In the genomic region with DNA sequence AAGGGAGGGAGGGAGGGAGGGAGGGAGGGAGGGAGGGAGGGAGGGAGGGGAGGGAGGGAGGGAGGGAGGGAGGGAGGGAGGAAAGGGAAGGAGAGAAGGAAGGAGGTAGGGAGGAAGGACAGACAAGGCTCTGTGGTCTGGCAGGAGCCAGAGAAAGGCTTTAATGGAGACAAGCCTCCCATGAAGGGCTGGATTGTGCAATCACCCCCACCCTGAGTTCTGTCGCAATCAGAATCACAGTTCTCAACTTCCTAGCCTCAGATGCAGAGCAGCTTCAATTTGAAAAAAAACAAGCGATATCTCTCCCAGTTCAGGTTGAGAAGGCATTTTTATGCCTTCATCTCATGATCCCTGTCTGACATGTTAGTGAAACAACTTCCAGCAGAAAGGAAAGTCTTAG, we compare ENCODE assay signal across 9 mouse cellular contexts. TPM values are rescaled to one million over a fixed set of nuclear protein-coding genes. Genes with fewer than 3 reads are reported as not detected.
DNase-seq lines count a peak whose midpoint lies in the region; ATAC-seq and TF ChIP-seq lines count a peak whose summit lies in the region.
"Had no signal": no experiment of that assay in that cellular context is flagged by ENCODE, and none has a peak within 500 bp of the region (broad histone marks: within the 10 kb centered on the region; RNA-seq: fewer than 3 reads in every experiment).

No protein-coding gene starts in this region.

- no peak for TF ChIP-seq EP300 in liver, postnatal 0 days (IDR thresholded peaks at IDR 0.05; ENCODE audit: low read depth)

- H3K27me3 ChIP-seq in liver, embryonic 12.5 days (replicated peaks), result no peaks in the 10 kb centered on the region
- no peaks in the 10 kb centered on the region for H3K27me3 ChIP-seq in liver, postnatal 0 days (ENCODE audit: insufficient read depth, low read length)

- TF ChIP-seq POLR2A in bone marrow macrophage, adult 2 months (IDR thresholded peaks at IDR 0.05; ENCODE audit: borderline replicate concordance, low read depth, low read length), result no peak

- 43% methylated on average over 2 of the region's 2 CpGs for WGBS in liver, embryonic 12.5 days (ENCODE audit: insufficient replicate concordance)
- 35% methylated on average over 2 of the region's 2 CpGs for WGBS in liver, postnatal 0 days (ENCODE audit: insufficient replicate concordance)

- TF ChIP-seq CTCF in bone marrow macrophage, adult 2 months (IDR thresholded peaks at IDR 0.05; ENCODE audit: low read depth, low read length), result no peak
- TF ChIP-seq CTCF in liver, postnatal 0 days (IDR thresholded peaks at IDR 0.05; ENCODE audit: low read depth), result no peak

- intact Hi-C loops in left cerebral cortex, postnatal 36 days (cut with DNase I), result no loop called here

- no peak overlapping the region for H3K9ac ChIP-seq in liver, embryonic 12.5 days
- H3K9ac ChIP-seq in liver, postnatal 0 days (replicated peaks), result no peak overlapping the region

- no peak for ATAC-seq in liver, embryonic 12.5 days
- peak; percentile 58; the same call in 1 of the 2 replicates for ATAC-seq in liver, postnatal 0 days
- peak; percentile 59 for ATAC-seq in neutrophil, adult 5-6 weeks (ENCODE audit: extremely low read depth, insufficient number of reproducible peaks, low FRiP score, poor library complexity, severe bottlenecking)

- H3K4me3 ChIP-seq in liver, embryonic 12.5 days, result no peak overlapping the region
- 0 out of 2 replicates have a peak overlapping the region, but pooled peaks have one; percentile 1 for H3K4me3 ChIP-seq in bone marrow macrophage, adult 2 months (ENCODE audit: insufficient read depth, low read length)
- H3K4me3 ChIP-seq in liver, postnatal 0 days (ENCODE audit: low read depth, low read length), result no peak overlapping the region
- H3K4me3 ChIP-seq: layer of hippocampus, adult 2 months had no signal

- H3K4me2 ChIP-seq in liver, embryonic 12.5 days, result no peak overlapping the region
- H3K4me2 ChIP-seq in liver, postnatal 0 days (ENCODE audit: low read depth, low read length), result no peak overlapping the region

- peaks cover 30% of the 10 kb centered on the region for H3K36me3 ChIP-seq in liver, embryonic 12.5 days
- H3K36me3 ChIP-seq in liver, postnatal 0 days (replicated peaks; ENCODE audit: insufficient read depth, low read length), result no peaks in the 10 kb centered on the region

- DNase-seq in liver, result peak; percentile 48
- DNase-seq in liver, postnatal 0 days, result peak; percentile 66
- DNase-seq in layer of hippocampus, postnatal 14 days (ENCODE audit: low spot score in 2 of 2), result no peak
- no peak for DNase-seq in left cerebral cortex, postnatal 36 days (ENCODE audit: low spot score in 2 of 2)
- no peak for DNase-seq in layer of hippocampus, adult 18-20 months (ENCODE audit: low spot score in 2 of 2)

- H3K9me3 ChIP-seq in liver, embryonic 12.5 days (replicated peaks), result no peaks in the 10 kb centered on the region; the same call in 1 of the 2 replicates
- H3K9me3 ChIP-seq in liver, postnatal 0 days (ENCODE audit: low read length), result no peaks in the 10 kb centered on the region

- peaks cover 24% of the 10 kb centered on the region for H3K4me1 ChIP-seq in liver, embryonic 12.5 days
- H3K4me1 ChIP-seq in bone marrow macrophage, adult 2 months (ENCODE audit: control insufficient read depth, insufficient read depth, low read length), result peaks cover 56% of the 10 kb centered on the region
- peaks cover 2% of the 10 kb centered on the region; the same call in 1 of the 2 replicates for H3K4me1 ChIP-seq in liver, postnatal 0 days (ENCODE audit: insufficient read depth)

- H3K27ac ChIP-seq in liver, embryonic 12.5 days, result no peak overlapping the region; the same call in 1 of the 2 replicates
- H3K27ac ChIP-seq in bone marrow macrophage, adult 2 months (ENCODE audit: insufficient read depth, low read depth, low read length), result peak overlapping the region; percentile 93
- H3K27ac ChIP-seq in liver, postnatal 0 days (ENCODE audit: low read depth), result peak overlapping the region; percentile 46
- H3K27ac ChIP-seq: layer of hippocampus, adult 2 months had no signal

RNA-seq across cellular contexts. Expression of gene Emilin2, which starts 11.4 kb away (rescaled TPM):
- polyA plus RNA-seq in liver, embryonic 12.5 days (2016; fragmentation: Nextera tagmentation; extraction: Ambion mirVana), result 28.9 and 31.1 TPM in 2 replicates
- polyA plus RNA-seq in bone marrow macrophage, adult 2 months (2012; ENCODE audit: insufficient read depth, insufficient read length, missing spikeins), result 72.4 and 102 TPM in 2 replicates
- polyA plus RNA-seq in liver, postnatal 0 days (2015; fragmentation: Nextera tagmentation; extraction: Ambion mirVana), result 10.0 and 12.0 TPM in 2 replicates
- total RNA-seq in neutrophil, adult 5-6 weeks (2017), result 270 and 281 TPM in 2 replicates
- 1 to 10 TPM; 2.5 to 4.1 TPM for total RNA-seq in layer of hippocampus, postnatal 14 days (2021)
- 1 to 10 TPM; 1.7 to 3.2 TPM for total RNA-seq in left cerebral cortex, postnatal 36 days (2021)
- 1 to 10 TPM; 2.8 to 4.5 TPM for total RNA-seq in layer of hippocampus, adult 18-20 months (2021)

Comparison
In these comparisons a context has a peak if more than half of its experiments do, and no peak if none do; other contexts are left out.
1. DNase-seq: peak in liver (single experiment) and liver, postnatal 0 days (single experiment); none in layer of hippocampus, postnatal 14 days (0 of 2), left cerebral cortex, postnatal 36 days (0 of 2) and layer of hippocampus, adult 18-20 months (0 of 2).
2. RNA of gene Emilin2, which starts 11.4 kb away (total RNA-seq): 270 to 281 TPM in neutrophil, adult 5-6 weeks; 2.8 to 4.5 TPM in layer of hippocampus, adult 18-20 months, 2.5 to 4.1 TPM in layer of hippocampus, postnatal 14 days and 1.7 to 3.2 TPM in left cerebral cortex, postnatal 36 days; every median in the first group is over 10 times any median in the second.